Mouse (Mus musculus): ENCODE data around the gene Neo1. TPM values are rescaled to one million over a fixed set of nuclear protein-coding genes. Genes with fewer than 3 reads are reported as not detected.
A peak's percentile ranks its signal among the peaks of the same experiment; 100 is the strongest.

Gene Neo1
- polyA plus RNA-seq, 1 experiment: 5.8 TPM

DNA sequence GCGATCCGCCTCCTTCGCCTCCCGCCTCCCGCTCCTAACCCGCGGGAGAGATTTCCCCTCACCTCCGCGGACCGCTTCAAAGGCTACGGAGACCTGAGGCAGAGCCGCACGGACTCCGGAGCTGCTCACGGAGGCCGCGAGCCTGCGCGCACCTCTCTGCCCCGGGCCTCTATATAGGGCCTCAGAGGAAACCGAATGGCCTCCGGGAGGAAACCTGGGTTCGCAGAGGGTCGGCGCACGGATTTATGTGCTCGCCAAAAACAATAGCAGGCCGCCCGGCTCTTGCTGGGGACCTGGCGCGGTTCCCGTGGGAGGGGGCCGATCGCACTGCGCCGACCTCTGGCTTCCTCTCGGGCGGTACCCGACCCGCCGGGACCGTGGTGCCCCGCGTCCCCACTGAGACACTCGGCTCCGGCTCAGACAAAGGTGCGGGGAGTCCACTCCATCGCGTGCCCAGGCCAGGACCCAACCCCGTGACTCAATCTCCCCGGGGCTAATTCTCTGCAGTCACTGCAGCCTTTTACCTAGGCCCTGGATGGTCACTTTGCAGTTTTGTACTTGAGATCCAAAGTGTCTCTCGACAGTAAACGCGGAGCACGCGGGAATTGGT lies 596 bp upstream of the Neo1 start:
- peak overlapping the region; percentile 40 for H3K4me3 ChIP-seq (ENCODE audit: control insufficient read depth, insufficient read depth, low read length)
- no peaks in the 10 kb centered on the region for H3K36me3 ChIP-seq (ENCODE audit: control insufficient read depth, insufficient read depth, low read length)
- H3K27ac ChIP-seq (ENCODE audit: control insufficient read depth, insufficient read depth, low read length): no peak overlapping the region
- peak; percentile 1 for DNase-seq
- no peak for TF ChIP-seq POLR2A (IDR thresholded peaks at IDR 0.05; ENCODE audit: control insufficient read depth, extremely low read depth, insufficient read depth, low read length, poor library complexity)
- no peak for TF ChIP-seq CTCF (IDR thresholded peaks at IDR 0.05; ENCODE audit: borderline replicate concordance, control insufficient read depth, extremely low read depth, insufficient read depth, low read length, poor library complexity)
- WGBS: 3% methylated on average over 53 of the region's 56 CpGs
- H3K27me3 ChIP-seq (ENCODE audit: control insufficient read depth, insufficient read depth, low read length): peaks cover 11% of the 10 kb centered on the region; the same call in 1 of the 2 replicates
- H3K4me1 ChIP-seq (replicated peaks; ENCODE audit: control insufficient read depth, insufficient read depth, low read length): peaks cover 8% of the 10 kb centered on the region; the same call in 1 of the 2 replicates

DNA sequence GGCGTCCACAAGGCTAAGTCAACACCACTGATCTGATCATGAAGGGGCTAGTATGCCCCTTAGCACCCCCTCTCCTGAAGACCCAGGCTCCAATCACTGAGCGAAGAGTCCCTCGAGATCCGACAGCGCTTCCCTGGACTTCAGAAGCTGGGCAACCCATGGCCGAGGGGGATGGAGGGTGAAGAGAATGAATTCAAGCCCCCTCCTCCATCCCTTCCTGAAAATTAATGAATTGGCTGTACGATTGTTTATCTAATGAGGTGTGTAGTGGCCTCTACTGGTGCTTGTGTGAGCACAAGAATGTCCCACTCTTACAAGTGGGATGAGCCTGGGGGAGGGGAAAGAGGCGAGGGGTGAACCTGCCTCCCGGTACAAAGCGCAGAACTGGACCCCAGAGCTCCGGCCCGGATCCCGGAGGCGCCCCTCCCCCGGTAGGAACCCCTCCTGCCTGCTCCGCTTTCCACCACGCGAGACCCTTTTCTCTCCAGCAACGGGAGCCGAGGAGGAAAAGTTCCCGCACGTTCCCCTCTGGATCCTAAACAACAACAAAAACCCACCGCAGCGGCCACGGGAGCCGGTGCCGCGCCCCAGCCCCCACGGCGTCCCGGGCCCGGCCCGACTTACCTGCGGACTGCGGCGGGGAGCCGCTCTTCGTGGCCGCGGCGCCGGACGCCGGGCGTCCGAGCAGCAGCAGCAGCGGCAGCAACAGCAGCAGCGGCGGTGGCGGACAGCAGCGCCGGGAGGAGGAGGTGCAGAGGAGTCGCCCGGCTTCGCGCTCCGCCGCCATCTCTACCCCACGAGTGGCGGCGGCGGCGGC lies 691 bp downstream of the Neo1 start:
- WGBS: 3% methylated on average over 62 of the region's 63 CpGs

DNA sequence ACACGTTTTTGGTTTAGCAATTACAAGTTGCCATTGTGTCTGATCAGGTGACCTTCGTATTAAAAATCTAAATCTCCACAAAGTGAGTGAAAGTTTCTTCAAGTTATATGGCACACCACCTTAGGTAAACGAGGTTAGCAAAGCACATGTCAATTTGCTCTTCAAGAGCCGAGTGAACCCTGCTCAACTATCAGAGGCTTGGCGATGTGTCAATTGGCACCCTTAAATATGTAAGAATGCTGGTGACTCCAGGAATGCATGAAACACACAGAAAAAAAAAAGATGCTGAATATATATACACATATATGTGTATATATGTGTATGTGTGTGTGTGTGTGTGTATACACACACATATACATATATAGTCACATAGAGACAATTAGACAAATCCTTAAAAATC lies 1.4 kb downstream of the Neo1 start:
- DNase-seq: no peak
- H3K27ac ChIP-seq (ENCODE audit: control insufficient read depth, insufficient read depth, low read length): no peak overlapping the region
- no peak overlapping the region for H3K4me3 ChIP-seq (ENCODE audit: control insufficient read depth, insufficient read depth, low read length)
- WGBS: 55% methylated on average over 5 of the region's 5 CpGs
- peaks cover 11% of the 10 kb centered on the region; the same call in 1 of the 2 replicates for H3K27me3 ChIP-seq (ENCODE audit: control insufficient read depth, insufficient read depth, low read length)
- H3K4me1 ChIP-seq (replicated peaks; ENCODE audit: control insufficient read depth, insufficient read depth, low read length): peaks cover 8% of the 10 kb centered on the region; the same call in 1 of the 2 replicates
- no peak for TF ChIP-seq CTCF (IDR thresholded peaks at IDR 0.05; ENCODE audit: borderline replicate concordance, control insufficient read depth, extremely low read depth, insufficient read depth, low read length, poor library complexity)
- no peak for TF ChIP-seq POLR2A (IDR thresholded peaks at IDR 0.05; ENCODE audit: control insufficient read depth, extremely low read depth, insufficient read depth, low read length, poor library complexity)
- H3K36me3 ChIP-seq (ENCODE audit: control insufficient read depth, insufficient read depth, low read length): no peaks in the 10 kb centered on the region

More for the DNA sequence above, 691 bp downstream of the Neo1 start:
- peaks cover 8% of the 10 kb centered on the region; the same call in 1 of the 2 replicates for H3K4me1 ChIP-seq (replicated peaks; ENCODE audit: control insufficient read depth, insufficient read depth, low read length)
- peaks cover 11% of the 10 kb centered on the region; the same call in 1 of the 2 replicates for H3K27me3 ChIP-seq (ENCODE audit: control insufficient read depth, insufficient read depth, low read length)
- TF ChIP-seq CTCF (IDR thresholded peaks at IDR 0.05; ENCODE audit: borderline replicate concordance, control insufficient read depth, extremely low read depth, insufficient read depth, low read length, poor library complexity): no peak
- H3K27ac ChIP-seq (ENCODE audit: control insufficient read depth, insufficient read depth, low read length): no peak overlapping the region
- DNase-seq: peak; percentile 1
- H3K36me3 ChIP-seq (ENCODE audit: control insufficient read depth, insufficient read depth, low read length): no peaks in the 10 kb centered on the region
- peak overlapping the region; percentile 40 for H3K4me3 ChIP-seq (ENCODE audit: control insufficient read depth, insufficient read depth, low read length)

DNA sequence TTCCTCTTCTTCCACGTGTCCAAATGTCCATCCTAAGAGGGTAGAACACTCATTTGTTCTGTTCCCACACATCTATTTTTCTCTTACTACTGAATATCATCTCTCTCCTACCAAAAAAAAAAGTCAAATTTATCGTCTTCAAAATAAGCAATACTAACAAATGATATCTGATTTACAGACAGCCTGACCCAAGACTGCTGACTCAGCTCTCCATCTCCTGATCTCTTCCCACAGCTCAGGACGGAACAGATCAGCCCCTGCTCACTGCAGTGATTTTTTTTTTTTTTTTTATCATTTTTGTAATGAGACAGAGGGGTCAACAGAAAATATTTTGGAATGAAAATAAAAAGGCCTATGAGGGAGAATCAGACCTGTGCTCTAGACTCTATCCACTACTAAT lies 2.7 kb downstream of the Neo1 start:
- Histone ChIP-seq H3K4me1 (replicated peaks; ENCODE audit: control insufficient read depth, insufficient read depth, low read length) (peaks cover 8% of the 10 kb centered on the region; the same call in 1 of the 2 replicates), H3K36me3 (ENCODE audit: control insufficient read depth, insufficient read depth, low read length) (no peaks in the 10 kb centered on the region), H3K27me3 (ENCODE audit: control insufficient read depth, insufficient read depth, low read length) (peaks cover 11% of the 10 kb centered on the region; the same call in 1 of the 2 replicates), H3K4me3 (ENCODE audit: control insufficient read depth, insufficient read depth, low read length) (no peak overlapping the region), H3K27ac (ENCODE audit: control insufficient read depth, insufficient read depth, low read length) (no peak overlapping the region)
- WGBS: 56% methylated on average over 3 of the region's 3 CpGs
- no peak for TF ChIP-seq POLR2A (IDR thresholded peaks at IDR 0.05; ENCODE audit: control insufficient read depth, extremely low read depth, insufficient read depth, low read length, poor library complexity)
- no peak for DNase-seq

DNA sequence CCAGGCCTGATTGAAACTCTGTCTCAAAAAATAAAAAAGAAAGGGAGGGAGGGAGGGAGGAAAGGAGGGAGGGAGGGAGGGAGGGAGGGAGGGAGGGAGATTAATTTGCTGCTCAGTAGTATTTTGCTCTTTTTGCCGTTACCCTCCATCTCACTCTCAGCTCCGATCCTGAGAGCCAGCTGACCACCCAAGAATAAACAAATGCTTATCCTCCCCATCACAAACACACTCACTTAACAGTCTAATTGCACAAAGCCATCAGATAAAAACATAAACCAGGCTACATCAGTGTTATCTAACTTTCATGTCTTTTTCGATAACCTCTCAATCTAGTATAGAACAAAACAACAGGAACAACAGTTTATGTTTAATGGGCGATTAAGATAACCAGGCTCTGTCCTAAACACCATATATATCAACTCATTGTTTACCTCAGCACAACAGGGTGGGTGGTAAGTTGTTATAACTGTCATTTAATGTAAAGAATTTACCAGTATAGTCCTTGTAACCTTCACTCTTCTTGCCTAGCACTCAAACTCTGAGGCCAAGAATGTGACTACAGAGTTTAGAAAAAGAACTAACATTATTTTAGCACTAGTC lies 11.9 kb downstream of the Neo1 start:
- 81% methylated on average over 4 of the region's 4 CpGs for WGBS
- TF ChIP-seq POLR2A (IDR thresholded peaks at IDR 0.05; ENCODE audit: control insufficient read depth, extremely low read depth, insufficient read depth, low read length, poor library complexity): no peak
- TF ChIP-seq CTCF (IDR thresholded peaks at IDR 0.05; ENCODE audit: borderline replicate concordance, control insufficient read depth, extremely low read depth, insufficient read depth, low read length, poor library complexity): no peak
- Histone ChIP-seq H3K27ac (ENCODE audit: control insufficient read depth, insufficient read depth, low read length) (no peak overlapping the region), H3K36me3 (ENCODE audit: control insufficient read depth, insufficient read depth, low read length) (no peaks in the 10 kb centered on the region), H3K4me3 (ENCODE audit: control insufficient read depth, insufficient read depth, low read length) (no peak overlapping the region), H3K27me3 (ENCODE audit: control insufficient read depth, insufficient read depth, low read length) (no peaks in the 10 kb centered on the region), H3K4me1 (replicated peaks; ENCODE audit: control insufficient read depth, insufficient read depth, low read length) (no peaks in the 10 kb centered on the region)
- DNase-seq: no peak

DNA sequence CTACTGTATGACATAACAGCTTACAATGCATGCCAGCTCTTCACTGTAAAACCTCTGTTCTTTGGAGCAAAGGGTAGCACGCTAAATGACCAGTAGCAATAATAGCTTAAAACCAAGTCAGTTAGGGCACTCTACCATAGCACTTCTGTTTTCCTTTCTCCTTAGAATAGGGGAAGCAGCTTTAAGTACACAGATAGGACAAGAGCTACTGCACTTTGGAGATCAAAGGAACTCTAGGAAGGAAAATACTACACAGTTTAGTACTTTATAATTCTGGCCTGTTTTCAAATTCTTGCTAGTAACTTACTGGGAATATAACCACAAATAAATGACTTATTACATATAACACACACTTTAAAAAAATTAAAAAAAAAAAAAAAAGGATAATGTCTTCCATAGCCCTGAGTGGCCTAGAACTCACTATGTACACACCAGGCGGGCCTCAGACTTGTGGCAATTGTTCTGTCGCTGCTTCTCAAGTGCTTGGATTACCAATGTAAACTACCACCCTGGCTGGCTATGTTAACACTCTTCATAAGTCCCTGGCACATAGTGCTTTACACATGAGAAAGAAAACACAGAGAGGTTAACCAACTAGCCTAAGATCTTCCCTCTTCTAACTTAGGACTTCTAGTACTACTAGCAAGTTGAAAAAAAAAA lies 20.1 kb downstream of the Neo1 start:
- TF ChIP-seq CTCF (IDR thresholded peaks at IDR 0.05; ENCODE audit: borderline replicate concordance, control insufficient read depth, extremely low read depth, insufficient read depth, low read length, poor library complexity) (no peak), POLR2A (IDR thresholded peaks at IDR 0.05; ENCODE audit: control insufficient read depth, extremely low read depth, insufficient read depth, low read length, poor library complexity) (no peak)
- no peak for DNase-seq
- no peak overlapping the region for H3K4me3 ChIP-seq (ENCODE audit: control insufficient read depth, insufficient read depth, low read length)
- no peaks in the 10 kb centered on the region for H3K27me3 ChIP-seq (ENCODE audit: control insufficient read depth, insufficient read depth, low read length)
- no peaks in the 10 kb centered on the region for H3K36me3 ChIP-seq (ENCODE audit: control insufficient read depth, insufficient read depth, low read length)
- no peaks in the 10 kb centered on the region for H3K4me1 ChIP-seq (replicated peaks; ENCODE audit: control insufficient read depth, insufficient read depth, low read length)
- H3K27ac ChIP-seq (ENCODE audit: control insufficient read depth, insufficient read depth, low read length): no peak overlapping the region
- WGBS: 79% methylated on average over 3 of the region's 3 CpGs
